Mouse (Mus musculus): ENCODE data around the gene Mrpl3. TPM values are rescaled to one million over a fixed set of nuclear protein-coding genes. Genes with fewer than 3 reads are reported as not detected.
"Not testable (repeated sequence)": the region's sequence is repeated elsewhere in the genome, so short reads cannot be mapped to it uniquely, and the experiment has no call there.

Mrpl3 gene
- polyA plus RNA-seq, 1 experiment from 2014 or later = 109 TPM

- Histone ChIP-seq H3K27me3 (replicated peaks) (no peaks in the 10 kb centered on the region), H3K9ac (no peak overlapping the region), H3K27ac (replicated peaks) (no peak overlapping the region), H3K9me3 (no peaks in the 10 kb centered on the region), H3K4me2 (no peak overlapping the region), H3K36me3 (peaks cover 94% of the 10 kb centered on the region), H3K4me3 (no peak overlapping the region), H3K4me1 (no peaks in the 10 kb centered on the region)
- ATAC-seq (ENCODE audit: extremely low read depth, insufficient number of reproducible peaks, low FRiP score, low TSS enrichment) = no peak
- WGBS = 91% methylated on average over 10 of the region's 10 CpGs
Measured at GRCm38 (mm10) chr9:105069106-105069505, 16.1 kb downstream of the Mrpl3 start.

GRCm38 (mm10) chr9:105072991-105073748 is 20.1 kb downstream of the Mrpl3 start:
- Histone ChIP-seq H3K36me3 (peaks cover 94% of the 10 kb centered on the region), H3K27ac (replicated peaks) (no peak overlapping the region), H3K4me2 (no peak overlapping the region), H3K9me3 (no peaks in the 10 kb centered on the region), H3K27me3 (replicated peaks) (no peaks in the 10 kb centered on the region), H3K4me3 (no peak overlapping the region), H3K4me1 (no peaks in the 10 kb centered on the region), H3K9ac (no peak overlapping the region)
- 79% methylated on average over 4 of the region's 4 CpGs for WGBS
- no peak for ATAC-seq (ENCODE audit: extremely low read depth, insufficient number of reproducible peaks, low FRiP score, low TSS enrichment)

GRCm38 (mm10) chr9:105074851-105075250 is 21.8 kb downstream of the Mrpl3 start:
- no peak for ATAC-seq (ENCODE audit: extremely low read depth, insufficient number of reproducible peaks, low FRiP score, low TSS enrichment)
- Histone ChIP-seq H3K4me1 (no peaks in the 10 kb centered on the region), H3K36me3 (peaks cover 87% of the 10 kb centered on the region), H3K9me3 (no peaks in the 10 kb centered on the region), H3K27me3 (replicated peaks) (no peaks in the 10 kb centered on the region), H3K27ac (replicated peaks) (no peak overlapping the region), H3K9ac (no peak overlapping the region), H3K4me3 (no peak overlapping the region), H3K4me2 (no peak overlapping the region)
- 91% methylated on average over 8 of the region's 8 CpGs for WGBS

- Histone ChIP-seq H3K4me3 (no peak overlapping the region), H3K27me3 (replicated peaks) (no peaks in the 10 kb centered on the region), H3K9me3 (no peaks in the 10 kb centered on the region), H3K4me2 (no peak overlapping the region), H3K36me3 (peaks cover 72% of the 10 kb centered on the region), H3K9ac (no peak overlapping the region), H3K4me1 (no peaks in the 10 kb centered on the region), H3K27ac (replicated peaks) (no peak overlapping the region)
- WGBS = 85% methylated on average over 13 of the region's 13 CpGs
- no peak for ATAC-seq (ENCODE audit: extremely low read depth, insufficient number of reproducible peaks, low FRiP score, low TSS enrichment)
Measured at GRCm38 (mm10) chr9:105076756-105077424, 23.9 kb downstream of the Mrpl3 start.

GRCm38 (mm10) chr9:105078460-105078859 is 25.4 kb downstream of the Mrpl3 start:
- Histone ChIP-seq H3K36me3 (peaks cover 56% of the 10 kb centered on the region), H3K4me3 (no peak overlapping the region), H3K4me1 (no peaks in the 10 kb centered on the region), H3K4me2 (no peak overlapping the region), H3K27ac (replicated peaks) (no peak overlapping the region), H3K9ac (no peak overlapping the region), H3K27me3 (replicated peaks) (no peaks in the 10 kb centered on the region), H3K9me3 (no peaks in the 10 kb centered on the region)
- WGBS = 83% methylated on average over 4 of the region's 4 CpGs
- no peak for ATAC-seq (ENCODE audit: extremely low read depth, insufficient number of reproducible peaks, low FRiP score, low TSS enrichment)

GRCm38 (mm10) chr9:105080246-105080645 is 27.2 kb downstream of the Mrpl3 start:
- 80% methylated on average over 3 of the region's 3 CpGs for WGBS
- no peak overlapping the region for H3K27ac ChIP-seq (replicated peaks)
- ATAC-seq (ENCODE audit: extremely low read depth, insufficient number of reproducible peaks, low FRiP score, low TSS enrichment) = no peak
- no peaks in the 10 kb centered on the region for H3K9me3 ChIP-seq
- H3K4me2 ChIP-seq = no peak overlapping the region
- no peak overlapping the region for H3K4me3 ChIP-seq
- peaks cover 39% of the 10 kb centered on the region for H3K36me3 ChIP-seq
- no peak overlapping the region for H3K9ac ChIP-seq
- no peaks in the 10 kb centered on the region for H3K27me3 ChIP-seq (replicated peaks)
- no peaks in the 10 kb centered on the region for H3K4me1 ChIP-seq

- Histone ChIP-seq H3K4me2 (no peak overlapping the region), H3K4me3 (no peak overlapping the region), H3K4me1 (no peaks in the 10 kb centered on the region), H3K36me3 (no peaks in the 10 kb centered on the region), H3K9me3 (no peaks in the 10 kb centered on the region), H3K9ac (no peak overlapping the region), H3K27me3 (replicated peaks) (no peaks in the 10 kb centered on the region; the same call in 1 of the 2 replicates), H3K27ac (replicated peaks) (no peak overlapping the region)
- 52% methylated on average over 15 of the region's 15 CpGs for WGBS
- ATAC-seq (ENCODE audit: extremely low read depth, insufficient number of reproducible peaks, low FRiP score, low TSS enrichment) = no peak
Measured at GRCm38 (mm10) chr9:105100807-105101570, 48.0 kb downstream of the Mrpl3 start.

GRCm38 (mm10) chr9:105101911-105102310 is 48.9 kb downstream of the Mrpl3 start:
- no peak overlapping the region for H3K4me2 ChIP-seq
- no peaks in the 10 kb centered on the region; the same call in 1 of the 2 replicates for H3K27me3 ChIP-seq (replicated peaks)
- H3K27ac ChIP-seq (replicated peaks) = no peak overlapping the region
- no peak overlapping the region for H3K9ac ChIP-seq
- H3K4me1 ChIP-seq = no peaks in the 10 kb centered on the region
- ATAC-seq (ENCODE audit: extremely low read depth, insufficient number of reproducible peaks, low FRiP score, low TSS enrichment) = no peak
- H3K4me3 ChIP-seq = no peak overlapping the region
- H3K9me3 ChIP-seq = no peaks in the 10 kb centered on the region
- H3K36me3 ChIP-seq = no peaks in the 10 kb centered on the region
- 36% methylated on average over 1 of the region's 1 CpGs for WGBS

GRCm38 (mm10) chr9:105103893-105104292 is 50.9 kb downstream of the Mrpl3 start:
- H3K9me3 ChIP-seq = no peaks in the 10 kb centered on the region
- no peak overlapping the region for H3K27ac ChIP-seq (replicated peaks)
- no peak overlapping the region for H3K4me2 ChIP-seq
- H3K9ac ChIP-seq = no peak overlapping the region
- whole genome bisulfite sequencing = 88% methylated on average over 5 of the region's 5 CpGs
- H3K4me3 ChIP-seq = no peak overlapping the region
- no peaks in the 10 kb centered on the region for H3K4me1 ChIP-seq
- H3K27me3 ChIP-seq (replicated peaks) = no peaks in the 10 kb centered on the region; the same call in 1 of the 2 replicates
- H3K36me3 ChIP-seq = no peaks in the 10 kb centered on the region
- no peak for ATAC-seq (ENCODE audit: extremely low read depth, insufficient number of reproducible peaks, low FRiP score, low TSS enrichment)

- not testable (repeated sequence) for H3K9ac ChIP-seq
Measured at GRCm38 (mm10) chr9:105125206-105125605, 72.2 kb downstream of the Mrpl3 start.

More at GRCm38 (mm10) chr9:105125206-105125605, 72.2 kb downstream of the Mrpl3 start:
- H3K27ac ChIP-seq (replicated peaks); ATAC-seq (ENCODE audit: extremely low read depth, insufficient number of reproducible peaks, low FRiP score, low TSS enrichment); H3K27me3 ChIP-seq (replicated peaks); H3K9me3 ChIP-seq; H3K4me3 ChIP-seq; H3K36me3 ChIP-seq; H3K4me1 ChIP-seq; H3K4me2 ChIP-seq: not testable (repeated sequence)
- WGBS = 52% methylated on average over 3 of the region's 3 CpGs

Measured in heart, embryonic 13.5 days (tissue).